Mouse (Mus musculus) limb, embryonic 13.5 days (tissue): ENCODE data around the gene Ift52. TPM values are rescaled to one million over a fixed set of nuclear protein-coding genes. Genes with fewer than 3 reads are reported as not detected.
"Not testable (repeated sequence)": the region's sequence is repeated elsewhere in the genome, so short reads cannot be mapped to it uniquely, and the experiment has no call there.

Experiments
- ATAC-seq: fragments of 200-750 bp; cut with Nextera tagmentation; 2 replicates; pipeline ENCODE4 v1.8.0; 2017; ENCODE audit warnings: low read depth, moderate number of reproducible peaks, moderate TSS enrichment; ENCODE audit not compliant: low FRiP score
- H3K27ac ChIP-seq: fragments of 300-500 bp; sonication (generic); 2 replicates; pipeline ENCODE4 v1.5.1; 2015; ENCODE audit warnings: inconsistent platforms, mild to moderate bottlenecking, moderate library complexity
- H3K27me3 ChIP-seq: fragments of 300-500 bp; sonication (generic); 2 replicates; pipeline ENCODE4 v1.6.1; 2015; ENCODE audit warnings: mild to moderate bottlenecking, inconsistent platforms
- H3K36me3 ChIP-seq: fragments of 300-500 bp; sonication (generic); 2 replicates; pipeline ENCODE4 v1.6.1; 2015; ENCODE audit warnings: inconsistent platforms, mild to moderate bottlenecking, moderate library complexity
- H3K4me1 ChIP-seq: fragments of 300-500 bp; sonication (generic); 2 replicates; pipeline ENCODE4 v1.6.1; 2015; ENCODE audit warnings: inconsistent platforms
- H3K4me2 ChIP-seq: fragments of 300-500 bp; sonication (generic); replicated peaks from 2 replicates; pipeline ENCODE4 v1.6.1; 2015; ENCODE audit warnings: inconsistent platforms, mild to moderate bottlenecking, moderate library complexity
- H3K4me3 ChIP-seq: fragments of 300-500 bp; sonication (generic); 2 replicates; pipeline ENCODE4 v1.5.1; 2015; ENCODE audit warnings: moderate library complexity, mild to moderate bottlenecking, inconsistent platforms
- H3K9ac ChIP-seq: fragments of 300-500 bp; sonication (generic); 2 replicates; pipeline ENCODE4 v1.6.1; 2015; ENCODE audit warnings: mild to moderate bottlenecking, inconsistent platforms
- H3K9me3 ChIP-seq: fragments of 300-500 bp; sonication (generic); 2 replicates; pipeline ENCODE4 v1.6.1; 2016; ENCODE audit warnings: inconsistent platforms
- WGBS: fragments of 180-500 bp; shearing (Covaris S2); methylation state at CpG from one replicate; pipeline ENCODE4 v1.1.7; 2015; 5-methylcytosine and 5-hydroxymethylcytosine counted together
- polyA plus RNA-seq: library from polyadenylated mRNA; unstranded; fragments of >200 nt; fragmentation: Nextera tagmentation; extraction: Ambion mirVana; gene quantifications from 2 replicates; pipeline ENCODE4 v1.2.1, GENCODE M21; 2015

Ift52 gene
- polyA plus RNA-seq, 1 experiment from 2014 or later: 55.3 TPM

DNA sequence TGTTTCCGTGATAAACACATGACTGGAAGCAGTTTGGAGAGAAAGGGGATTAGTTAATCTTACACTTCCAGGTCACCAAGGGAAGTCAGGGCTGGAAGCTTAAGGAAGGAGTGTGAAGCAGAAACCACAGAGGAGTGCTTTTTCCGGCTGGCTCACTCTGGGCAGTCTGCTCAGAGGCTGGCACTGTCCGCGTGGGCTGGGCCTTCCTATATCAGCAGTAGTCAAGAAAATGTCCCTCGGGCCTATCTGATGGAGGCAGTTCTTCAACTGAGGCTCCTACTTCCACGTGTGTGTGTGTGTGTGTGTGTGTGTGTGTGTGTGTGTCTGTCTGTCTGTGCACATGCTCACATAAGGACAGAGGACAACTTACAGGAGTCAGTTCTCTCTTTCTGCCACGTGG lies 22.8 kb downstream of the Ift52 start:
- Histone ChIP-seq H3K27me3 (no peaks in the 10 kb centered on the region), H3K4me2 (no peak overlapping the region), H3K9me3 (no peaks in the 10 kb centered on the region), H3K27ac (no peak overlapping the region), H3K4me3 (no peak overlapping the region), H3K9ac (no peak overlapping the region), H3K36me3 (peaks cover 92% of the 10 kb centered on the region), H3K4me1 (no peaks in the 10 kb centered on the region)
- ATAC-seq: no peak
- WGBS: 91% methylated on average over 7 of the region's 7 CpGs

DNA sequence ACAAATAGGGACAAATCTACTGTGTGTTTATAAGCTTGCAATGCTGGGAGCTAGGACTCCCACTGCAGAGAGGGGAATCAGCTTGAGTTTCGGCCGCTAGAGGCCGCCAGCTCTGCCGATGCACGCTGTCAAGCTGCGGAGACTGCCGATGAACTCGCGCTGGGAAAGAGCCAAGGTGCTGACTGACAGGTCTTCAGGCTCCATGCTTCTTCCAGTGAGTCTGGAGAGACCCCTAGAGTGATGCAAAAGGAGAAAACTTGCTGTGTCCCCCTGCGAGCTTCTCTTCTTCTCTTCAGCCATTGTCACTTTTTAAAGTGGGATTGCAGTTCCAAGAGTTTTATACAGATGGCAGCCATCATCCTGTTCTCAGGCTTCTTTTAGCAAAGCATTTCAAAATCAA lies 31.0 kb downstream of the Ift52 start:
- H3K9me3 ChIP-seq: no peaks in the 10 kb centered on the region
- H3K9ac ChIP-seq: no peak overlapping the region
- no peaks in the 10 kb centered on the region for H3K4me1 ChIP-seq
- peak overlapping the region; percentile 28 for H3K4me3 ChIP-seq
- no peaks in the 10 kb centered on the region for H3K27me3 ChIP-seq
- ATAC-seq: peak; percentile 77
- 5% methylated on average over 10 of the region's 10 CpGs for WGBS
- H3K36me3 ChIP-seq: peaks cover 49% of the 10 kb centered on the region
- peak overlapping the region; percentile 59 for H3K4me2 ChIP-seq
- no peak overlapping the region for H3K27ac ChIP-seq

DNA sequence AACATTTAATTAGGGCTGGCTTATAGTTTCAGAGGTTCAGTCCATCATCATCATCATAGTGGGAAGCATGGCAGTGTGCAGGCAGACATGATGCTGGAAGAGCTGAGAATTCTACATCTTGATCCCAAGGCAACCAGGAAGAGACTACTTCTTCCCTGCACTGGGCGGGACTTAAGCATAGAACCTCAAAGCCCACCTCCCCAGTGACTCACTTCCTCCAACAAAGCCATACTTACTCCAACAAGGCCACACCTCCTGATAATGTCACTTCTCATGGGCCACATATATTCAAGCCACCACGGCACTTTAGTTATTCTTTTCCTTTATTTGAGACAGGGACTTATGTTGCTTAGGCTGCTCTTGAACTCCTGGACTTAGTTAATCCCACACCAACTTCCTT lies 32.0 kb downstream of the Ift52 start:
- Histone ChIP-seq H3K9me3 (no peaks in the 10 kb centered on the region), H3K36me3 (peaks cover 40% of the 10 kb centered on the region), H3K4me2 (no peak overlapping the region), H3K27ac (no peak overlapping the region), H3K4me1 (peaks cover 4% of the 10 kb centered on the region; the same call in 1 of the 2 replicates), H3K27me3 (no peaks in the 10 kb centered on the region), H3K9ac (no peak overlapping the region), H3K4me3 (no peak overlapping the region)
- ATAC-seq: no peak
- WGBS: 86% methylated on average over 2 of the region's 2 CpGs

DNA sequence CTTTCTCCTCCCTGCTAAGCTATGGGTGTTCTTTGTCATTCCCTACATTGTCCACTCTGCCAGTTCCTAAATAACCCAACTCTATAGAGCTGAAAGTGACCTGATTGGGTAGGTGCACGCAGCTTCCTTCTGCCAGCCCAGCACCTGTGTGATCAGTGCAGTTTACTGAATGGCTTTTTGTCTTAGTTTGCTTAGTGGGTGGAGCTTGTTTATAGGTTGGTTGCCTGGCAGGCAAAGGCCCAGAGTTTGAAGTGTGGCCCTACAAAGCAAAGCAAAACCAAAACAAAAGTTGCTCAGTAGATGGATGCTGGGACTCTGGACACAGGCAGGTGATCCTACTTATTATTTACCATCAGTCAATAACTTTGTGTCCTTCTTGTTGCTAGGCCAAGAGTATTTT lies 34.5 kb downstream of the Ift52 start:
- H3K9ac ChIP-seq: no peak overlapping the region
- no peak for ATAC-seq
- H3K4me1 ChIP-seq: peaks cover 21% of the 10 kb centered on the region
- H3K4me2 ChIP-seq: no peak overlapping the region
- H3K27ac ChIP-seq: no peak overlapping the region
- H3K36me3 ChIP-seq: peaks cover 16% of the 10 kb centered on the region
- 68% methylated on average over 1 of the region's 1 CpGs for WGBS
- no peaks in the 10 kb centered on the region for H3K27me3 ChIP-seq
- H3K9me3 ChIP-seq: no peaks in the 10 kb centered on the region
- no peak overlapping the region for H3K4me3 ChIP-seq

DNA sequence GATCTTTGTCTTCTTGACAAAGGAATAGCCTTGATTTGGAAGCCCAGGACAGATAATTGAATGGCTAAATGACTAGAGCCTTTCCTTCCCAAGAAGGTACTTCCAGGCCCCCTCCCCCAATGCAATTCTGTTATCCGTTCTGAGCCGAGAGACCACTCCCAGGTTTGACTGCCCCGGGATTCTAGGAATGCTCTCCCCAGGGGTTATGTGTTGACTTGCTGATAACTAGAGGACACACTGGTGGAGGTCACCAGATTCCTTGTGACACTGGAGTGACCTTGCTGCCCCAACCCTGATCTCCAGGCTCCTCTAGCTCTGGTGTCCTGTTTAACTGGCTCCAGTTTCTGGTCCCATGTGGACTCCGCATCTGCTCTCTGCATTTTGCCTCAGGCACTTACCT lies 34.9 kb downstream of the Ift52 start:
- Histone ChIP-seq H3K4me2 (no peak overlapping the region), H3K27me3 (no peaks in the 10 kb centered on the region), H3K4me3 (no peak overlapping the region), H3K9ac (no peak overlapping the region), H3K36me3 (peaks cover 12% of the 10 kb centered on the region), H3K4me1 (peaks cover 21% of the 10 kb centered on the region), H3K9me3 (no peaks in the 10 kb centered on the region), H3K27ac (no peak overlapping the region)
- no peak for ATAC-seq
- WGBS: 31% methylated on average over 4 of the region's 4 CpGs

DNA sequence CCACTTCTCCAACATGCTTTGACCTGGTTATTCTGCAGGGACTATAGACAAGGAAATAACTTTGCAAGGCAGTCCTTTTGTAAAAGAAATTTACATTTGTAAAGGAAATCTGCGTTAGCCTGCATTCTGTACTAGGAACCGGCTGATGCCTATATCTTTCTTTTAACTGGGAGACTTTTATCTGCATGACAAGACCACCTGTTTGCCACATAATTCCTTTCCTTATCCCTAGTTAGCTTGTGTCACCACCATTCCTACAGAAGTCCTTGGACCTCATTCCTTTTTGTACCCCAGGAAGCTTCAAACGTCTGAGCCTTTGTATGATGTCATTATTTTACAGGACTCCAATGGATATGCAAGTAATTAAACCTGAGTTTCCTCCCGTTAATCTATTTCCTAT lies 35.7 kb downstream of the Ift52 start:
- 64% methylated on average over 4 of the region's 4 CpGs for WGBS

DNA sequence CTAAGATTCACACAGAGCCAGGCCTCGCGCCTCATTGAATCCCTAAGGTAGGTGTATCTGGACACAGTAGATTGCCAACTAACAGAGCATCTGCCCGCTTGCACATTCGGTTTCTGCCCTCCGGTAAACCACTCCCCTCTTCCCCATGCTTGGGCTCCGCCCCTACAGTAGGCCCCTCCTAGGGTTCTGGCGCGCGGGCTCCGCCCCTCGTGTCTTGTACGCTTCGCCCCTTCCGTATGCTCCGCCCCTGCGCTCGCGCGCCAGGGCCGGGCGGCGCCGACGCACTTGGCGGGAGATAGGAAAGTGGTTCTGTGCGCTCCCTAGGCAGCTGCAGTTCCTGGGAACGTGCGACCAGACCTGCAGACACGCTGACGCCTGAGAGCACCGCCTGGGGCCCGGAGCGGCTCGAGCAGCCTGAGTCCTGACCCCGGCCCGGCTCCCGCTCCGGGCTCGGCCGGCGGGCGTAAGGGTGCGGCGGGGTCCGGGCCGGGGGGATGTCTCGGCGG lies 37.2 kb downstream of the Ift52 start, which contains the start of gene Mybl2:
Gene Mybl2, plus strand, starts transcription at position 353 of the 506 bp plus-strand sequence.
- Histone ChIP-seq H3K27ac (no peak within 1 kb of the TSS), H3K36me3 (no peaks in the 10 kb centered on the region), H3K9ac (peak within 1 kb of the TSS; percentile 78), H3K27me3 (no peaks in the 10 kb centered on the region), H3K4me2 (peak within 1 kb of the TSS; percentile 99), H3K9me3 (no peaks in the 10 kb centered on the region), H3K4me1 (peaks cover 21% of the 10 kb centered on the region), H3K4me3 (peak within 1 kb of the TSS; percentile 75)
- ATAC-seq: peak; percentile 99
- WGBS: under 1% methylated on average over 48 of the region's 48 CpGs

More for the DNA sequence above, 35.7 kb downstream of the Ift52 start:
- no peak overlapping the region for H3K9ac ChIP-seq
- no peak overlapping the region for H3K27ac ChIP-seq
- peaks cover 21% of the 10 kb centered on the region for H3K4me1 ChIP-seq
- no peak overlapping the region for H3K4me3 ChIP-seq
- ATAC-seq: no peak
- H3K9me3 ChIP-seq: no peaks in the 10 kb centered on the region
- H3K4me2 ChIP-seq: no peak overlapping the region
- no peaks in the 10 kb centered on the region for H3K27me3 ChIP-seq
- peaks cover 7% of the 10 kb centered on the region; the same call in 1 of the 2 replicates for H3K36me3 ChIP-seq

DNA sequence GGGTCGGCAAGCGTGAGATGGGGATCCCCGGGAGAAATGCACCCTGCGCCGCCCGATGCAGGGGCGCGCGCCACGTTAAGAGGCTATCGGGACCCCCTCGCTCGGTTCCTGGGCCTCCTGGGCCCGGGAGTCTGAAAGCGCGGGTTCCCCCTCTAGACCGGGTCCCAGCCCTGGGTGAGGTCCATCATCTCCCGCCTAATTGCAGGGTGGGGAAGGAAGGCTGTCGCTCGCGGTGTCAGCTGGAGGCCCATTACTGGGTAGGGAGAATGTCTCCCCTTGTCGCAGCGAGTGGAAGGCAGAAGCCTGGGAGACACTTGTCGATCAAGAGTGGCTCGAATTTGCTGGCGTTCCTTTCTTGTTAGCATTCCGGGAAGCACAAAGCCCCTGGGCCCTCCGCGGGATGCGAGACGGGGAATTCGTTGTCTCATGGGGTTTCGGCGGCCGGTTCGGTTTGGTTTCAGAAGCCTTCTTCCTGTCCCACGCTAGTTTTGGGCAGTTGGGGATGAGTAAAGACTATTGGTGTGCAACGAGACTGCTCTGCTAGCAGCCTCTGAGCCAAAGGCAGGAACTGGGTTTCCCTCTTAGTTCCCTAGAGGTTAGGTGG lies 37.8 kb downstream of the Ift52 start:
- H3K36me3 ChIP-seq: no peaks in the 10 kb centered on the region
- under 1% methylated on average over 38 of the region's 38 CpGs for WGBS
- ATAC-seq: 0 out of 2 replicates have a peak, but pooled peaks have one; percentile 2
- peak overlapping the region; percentile 99 for H3K4me2 ChIP-seq
- peak overlapping the region; percentile 75 for H3K4me3 ChIP-seq
- peaks cover 21% of the 10 kb centered on the region for H3K4me1 ChIP-seq
- H3K9ac ChIP-seq: peak overlapping the region; percentile 78
- H3K27me3 ChIP-seq: no peaks in the 10 kb centered on the region
- no peaks in the 10 kb centered on the region for H3K9me3 ChIP-seq
- no peak overlapping the region for H3K27ac ChIP-seq

DNA sequence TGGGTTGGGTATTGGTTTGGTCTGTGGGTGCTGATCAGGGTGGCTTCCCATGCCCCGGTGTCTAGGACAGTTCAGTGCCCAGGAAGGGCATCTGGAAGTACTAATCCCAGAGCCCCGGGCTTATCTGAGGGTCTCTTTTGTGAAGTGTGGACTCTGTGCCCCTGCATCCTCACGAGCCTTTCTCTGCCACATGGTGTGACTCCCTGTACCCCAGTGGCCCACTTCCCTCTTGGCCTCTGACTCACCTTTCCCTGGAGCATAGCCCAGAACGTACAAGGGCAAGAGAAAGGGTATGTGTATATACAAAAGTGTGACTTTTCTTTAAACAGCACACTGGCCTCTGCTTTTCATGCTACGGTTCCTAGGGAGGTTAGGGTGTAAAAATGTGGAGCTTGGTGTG lies 38.6 kb downstream of the Ift52 start:
- ATAC-seq: no peak
- H3K9ac ChIP-seq: peak overlapping the region; percentile 78
- H3K27ac ChIP-seq: no peak overlapping the region
- no peaks in the 10 kb centered on the region for H3K9me3 ChIP-seq
- 32% methylated on average over 5 of the region's 5 CpGs for WGBS
- H3K27me3 ChIP-seq: no peaks in the 10 kb centered on the region
- H3K4me2 ChIP-seq: peak overlapping the region; percentile 99
- peaks cover 21% of the 10 kb centered on the region for H3K4me1 ChIP-seq
- H3K4me3 ChIP-seq: peak overlapping the region; percentile 75
- H3K36me3 ChIP-seq: no peaks in the 10 kb centered on the region

DNA sequence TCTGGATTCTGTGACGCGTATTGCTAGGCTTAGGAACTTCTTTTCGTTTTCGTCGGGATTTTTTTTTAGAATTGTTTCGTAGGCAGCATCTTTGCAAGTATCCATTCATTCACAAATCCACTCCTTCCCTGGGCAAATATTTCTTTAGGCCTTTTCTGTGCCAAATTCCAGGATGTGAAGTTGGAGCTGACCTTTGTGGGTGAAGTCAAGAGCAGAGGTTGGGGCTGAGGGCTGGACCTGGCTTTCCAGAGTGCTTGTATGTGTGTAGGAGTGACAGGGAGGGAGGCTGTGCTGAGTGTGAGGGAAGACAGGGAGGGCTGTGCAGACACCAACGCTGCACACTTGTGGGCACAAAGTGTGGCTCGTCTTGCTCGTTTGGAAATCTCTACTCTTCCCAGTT lies 39.4 kb downstream of the Ift52 start:
- no peaks in the 10 kb centered on the region for H3K27me3 ChIP-seq
- no peak overlapping the region for H3K4me2 ChIP-seq
- no peaks in the 10 kb centered on the region for H3K9me3 ChIP-seq
- 90% methylated on average over 9 of the region's 9 CpGs for WGBS
- H3K4me3 ChIP-seq: no peak overlapping the region
- H3K4me1 ChIP-seq: peaks cover 21% of the 10 kb centered on the region
- no peaks in the 10 kb centered on the region for H3K36me3 ChIP-seq
- H3K27ac ChIP-seq: no peak overlapping the region
- ATAC-seq: no peak
- no peak overlapping the region for H3K9ac ChIP-seq

DNA sequence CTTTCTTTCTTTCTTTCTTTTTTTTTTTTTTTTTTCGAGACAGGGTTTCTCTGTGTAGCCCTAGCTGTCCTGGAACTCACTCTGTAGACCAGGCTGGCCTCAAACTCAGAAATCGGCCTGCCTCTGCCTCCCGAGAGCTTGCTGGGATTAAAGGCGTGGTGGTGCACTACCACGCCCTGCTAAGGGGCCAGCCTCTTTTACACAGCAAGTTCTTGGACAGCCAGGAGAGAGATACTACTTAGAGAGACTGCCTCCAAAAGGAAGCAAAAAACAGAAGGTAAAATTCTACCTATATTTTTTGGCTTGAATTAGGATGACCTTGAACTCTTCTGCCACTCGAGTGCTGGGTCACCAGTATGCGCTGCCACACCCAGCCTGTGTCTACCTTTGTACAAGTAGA lies 41.8 kb downstream of the Ift52 start:
- not testable (repeated sequence) for H3K4me3 ChIP-seq, H3K4me2 ChIP-seq, H3K27ac ChIP-seq, H3K9ac ChIP-seq, H3K9me3 ChIP-seq, H3K27me3 ChIP-seq, H3K36me3 ChIP-seq, ATAC-seq
- 88% methylated on average over 7 of the region's 7 CpGs for WGBS
- peaks cover 18% of the 10 kb centered on the region for H3K4me1 ChIP-seq

DNA sequence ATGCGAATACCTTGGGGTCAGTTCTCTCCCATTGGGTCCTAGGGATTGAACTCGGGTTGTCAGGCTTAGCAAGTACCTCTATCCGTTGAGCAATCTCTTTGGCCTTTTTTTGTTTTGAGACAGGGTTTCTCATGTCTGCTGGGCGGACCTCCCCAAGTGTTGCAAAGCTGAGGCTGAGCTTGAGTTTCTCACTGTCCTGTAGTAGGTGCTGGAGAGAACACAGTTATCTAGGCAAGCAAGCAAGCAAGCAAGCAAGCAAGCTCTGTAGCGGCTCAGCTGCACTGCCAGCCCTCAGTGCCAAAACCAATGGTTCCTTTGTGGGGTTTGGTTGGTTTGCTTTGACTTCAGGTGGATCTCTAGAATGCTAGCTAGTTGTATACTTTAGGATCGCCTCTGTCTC lies 43.5 kb downstream of the Ift52 start:
- no peaks in the 10 kb centered on the region for H3K27me3 ChIP-seq
- H3K4me1 ChIP-seq: peaks cover 6% of the 10 kb centered on the region
- no peak overlapping the region for H3K9ac ChIP-seq
- ATAC-seq: no peak
- H3K36me3 ChIP-seq: peaks cover 25% of the 10 kb centered on the region
- H3K9me3 ChIP-seq: no peaks in the 10 kb centered on the region
- no peak overlapping the region for H3K4me3 ChIP-seq
- no peak overlapping the region for H3K4me2 ChIP-seq
- 85% methylated on average over 6 of the region's 6 CpGs for WGBS
- H3K27ac ChIP-seq: no peak overlapping the region
